Mouse (Mus musculus): ENCODE results near the gene Ntm.

Gene Ntm

GRCm38 (mm10) chr9:29389224-29389623 lies 573.7 kb downstream of the Ntm start:
- DNase-seq, result no peak

- peak; percentile 46 for DNase-seq
Observed at GRCm38 (mm10) chr9:29387136-29387535, 575.8 kb downstream of the Ntm start.

DNA sequence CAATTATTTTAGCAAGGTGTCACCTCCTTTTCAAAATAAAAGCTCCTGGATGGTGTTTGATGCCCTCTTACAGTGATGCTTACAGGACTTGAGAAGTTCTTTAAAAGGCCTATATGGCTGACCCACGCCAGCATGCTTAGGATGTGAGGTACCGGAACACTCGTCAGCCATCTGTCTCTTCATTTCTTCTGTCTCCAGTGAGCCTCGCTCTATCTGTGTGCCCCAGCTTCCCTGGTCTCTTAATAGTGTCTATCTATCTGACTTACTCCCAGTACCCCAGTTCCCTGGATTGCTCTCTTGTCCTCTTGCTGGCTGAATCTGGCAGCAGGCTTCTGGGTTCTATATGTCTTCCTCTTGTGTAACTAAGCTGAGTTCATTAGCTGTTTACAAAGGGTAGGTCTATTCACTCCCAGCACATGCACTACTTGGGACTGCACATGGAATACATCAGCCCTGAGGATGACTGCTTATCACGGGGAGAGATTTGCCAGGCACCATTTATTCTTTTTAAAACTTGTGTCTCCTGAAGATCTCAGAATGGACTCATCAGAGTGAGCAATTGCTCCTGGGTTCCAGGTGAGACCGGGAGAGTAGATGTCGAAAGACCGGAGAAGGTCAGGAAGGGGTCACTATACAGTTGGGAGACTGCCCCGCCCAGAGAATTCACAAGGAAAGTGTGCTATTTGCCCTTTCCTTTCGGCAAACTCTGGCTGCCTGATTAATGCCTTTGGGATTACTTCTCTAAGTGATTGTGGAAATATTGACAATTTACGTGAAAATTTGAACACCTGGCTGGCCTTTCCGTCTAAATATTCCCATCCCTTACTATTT lies 585.6 kb downstream of the Ntm start:
- DNase-seq, result no peak

DNA sequence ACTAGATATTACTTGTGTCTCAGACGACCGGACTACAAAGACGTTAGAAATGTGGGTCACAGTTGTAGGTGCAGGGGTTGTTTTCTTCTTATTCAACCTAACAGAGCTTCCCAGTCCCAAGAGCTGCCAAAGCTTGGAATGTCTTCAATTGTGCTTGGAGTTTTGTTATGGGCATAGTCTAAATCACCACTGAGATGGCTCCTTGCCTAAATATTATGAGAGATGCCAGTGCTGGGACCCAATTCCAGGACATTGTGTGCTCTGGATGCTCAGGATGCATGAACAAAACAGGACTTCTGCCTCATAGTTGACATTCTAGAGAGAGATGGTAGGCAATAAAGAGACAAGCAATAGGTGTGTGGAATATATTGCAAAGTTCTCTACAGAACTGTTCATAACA lies 591.6 kb downstream of the Ntm start:
- no peak for DNase-seq

DNA sequence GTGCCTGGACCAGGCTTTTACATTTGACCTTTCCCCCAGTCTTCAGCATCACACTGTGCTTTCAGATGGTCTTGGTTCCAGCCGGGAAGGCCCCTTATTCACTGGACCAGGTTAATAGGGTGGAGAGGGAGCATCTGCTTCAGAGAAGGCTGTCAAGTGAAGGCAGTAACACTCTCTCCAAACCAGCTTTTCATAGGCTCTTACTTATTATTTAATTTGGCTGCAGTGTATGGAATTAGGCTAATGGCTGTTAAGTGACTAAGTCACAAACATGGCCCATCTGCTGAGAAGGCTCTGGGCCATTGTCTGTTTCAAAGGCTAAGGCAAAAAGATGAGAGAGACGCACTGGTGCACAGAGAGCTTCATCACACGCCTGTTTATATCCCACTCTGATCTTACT lies 593.3 kb downstream of the Ntm start:
- DNase-seq, result no peak

GRCm38 (mm10) chr9:29368291-29368690 lies 594.6 kb downstream of the Ntm start:
- DNase-seq, result no peak

DNA sequence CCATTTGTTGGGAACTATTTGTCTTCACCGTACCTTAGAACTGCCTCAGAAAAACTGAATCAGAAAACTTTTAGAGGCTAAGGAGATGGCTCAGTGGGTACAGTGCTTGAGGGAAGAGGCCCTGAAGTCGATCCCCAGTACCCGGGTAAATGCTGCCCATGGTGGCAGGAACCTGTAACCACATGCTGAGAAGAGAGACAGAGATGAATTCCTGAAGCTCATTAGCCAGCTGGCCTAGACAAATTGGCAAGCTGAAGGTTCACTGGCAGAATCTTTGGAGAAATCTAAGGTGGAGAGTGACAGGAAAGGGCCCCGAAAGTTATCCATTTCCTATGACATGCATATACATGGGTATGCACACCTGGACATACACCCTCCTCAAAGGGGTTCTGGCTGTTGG lies 605.1 kb downstream of the Ntm start:
- peak; percentile 46 for DNase-seq

DNA sequence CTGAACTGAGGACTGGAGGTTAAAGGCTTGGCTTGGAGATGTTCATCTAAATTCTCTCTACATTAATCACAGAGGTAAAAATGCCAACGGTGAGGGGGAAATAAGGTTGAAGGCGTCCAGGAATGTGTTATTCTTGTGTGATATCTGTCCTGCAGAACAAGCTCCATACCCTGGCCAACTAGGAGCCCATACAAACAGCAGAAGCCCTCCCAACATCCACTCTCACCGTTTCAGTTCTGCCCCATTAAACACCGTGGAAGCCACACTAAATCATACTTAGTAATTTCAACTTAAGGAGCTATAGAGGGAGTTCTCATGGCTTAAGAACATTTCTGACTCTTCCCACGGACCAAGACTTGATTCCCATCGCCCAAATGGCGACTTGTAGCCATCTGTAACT lies 620.6 kb downstream of the Ntm start:
- DNase-seq, result no peak

GRCm38 (mm10) chr9:29341292-29341691 lies 621.6 kb downstream of the Ntm start:
- peak; percentile 66 for DNase-seq

- no peak for DNase-seq
Observed at GRCm38 (mm10) chr9:29335671-29336070, 627.3 kb downstream of the Ntm start.

GRCm38 (mm10) chr9:29332296-29333090 lies 630.4 kb downstream of the Ntm start:
- DNase-seq, result no peak

GRCm38 (mm10) chr9:29330486-29330885 lies 632.5 kb downstream of the Ntm start:
- no peak for DNase-seq

DNA sequence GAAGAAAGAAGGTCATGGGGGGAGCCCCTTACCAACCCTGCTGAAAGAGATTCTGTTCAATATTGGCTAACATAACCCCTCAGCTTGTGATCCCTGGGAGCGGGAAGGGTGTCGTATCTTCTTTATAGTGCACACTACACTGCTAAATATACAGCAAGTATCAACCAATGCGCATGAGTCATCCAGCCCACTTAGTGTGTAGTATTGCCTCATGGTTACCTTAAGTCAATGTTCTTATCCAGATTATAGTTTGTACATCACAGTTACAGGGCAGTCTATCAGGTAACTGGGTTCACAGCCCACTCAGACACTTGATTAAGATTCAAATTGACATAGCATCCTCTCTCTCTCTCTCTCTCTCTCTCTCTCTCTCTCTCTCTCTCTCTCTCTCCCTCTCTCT lies 636.7 kb downstream of the Ntm start:
- DNase-seq, result no peak

- no peak for DNase-seq
Observed at GRCm38 (mm10) chr9:29325137-29325536, 637.8 kb downstream of the Ntm start.

DNA sequence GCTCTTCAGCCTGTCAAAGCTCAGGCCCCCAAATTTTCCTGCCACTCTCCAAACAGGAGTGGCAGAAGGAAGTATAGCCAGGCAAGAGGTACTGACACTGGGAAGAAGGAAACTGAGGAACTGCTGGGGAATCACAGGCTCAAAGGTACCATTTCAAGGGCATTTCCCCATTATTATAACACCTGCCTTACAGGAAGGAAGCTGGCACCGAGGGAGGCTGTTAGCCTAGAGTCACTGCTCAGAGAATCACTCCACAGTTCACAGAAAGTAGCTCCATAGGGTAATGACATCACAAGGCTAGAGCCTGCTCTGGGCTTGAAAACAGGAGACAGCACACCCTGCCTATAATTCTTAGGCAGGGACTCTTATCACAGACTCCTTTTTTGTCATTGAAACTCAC lies 643.7 kb downstream of the Ntm start:
- DNase-seq, result no peak

GRCm38 (mm10) chr9:29318676-29319162 lies 644.2 kb downstream of the Ntm start:
- no peak for DNase-seq

DNA sequence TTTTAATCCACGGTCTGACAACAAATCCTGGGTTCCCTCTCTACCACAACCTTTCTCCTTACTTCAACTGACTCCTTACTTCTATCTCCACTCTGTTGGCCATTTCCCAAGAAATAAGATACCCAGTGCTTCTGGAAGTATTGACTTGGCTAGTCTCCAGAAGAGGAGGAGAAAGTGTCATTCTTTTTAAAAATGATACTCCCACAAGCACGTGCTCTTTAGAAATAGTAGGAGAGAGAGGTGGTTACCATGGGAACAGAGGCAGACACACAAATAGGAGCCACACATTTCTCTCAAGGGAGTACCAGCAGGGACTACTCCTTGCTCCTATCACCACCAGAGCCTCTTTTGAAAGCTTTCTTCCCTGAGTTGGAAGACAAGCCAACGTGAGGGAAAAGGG lies 645.3 kb downstream of the Ntm start:
- DNase-seq, result no peak

DNA sequence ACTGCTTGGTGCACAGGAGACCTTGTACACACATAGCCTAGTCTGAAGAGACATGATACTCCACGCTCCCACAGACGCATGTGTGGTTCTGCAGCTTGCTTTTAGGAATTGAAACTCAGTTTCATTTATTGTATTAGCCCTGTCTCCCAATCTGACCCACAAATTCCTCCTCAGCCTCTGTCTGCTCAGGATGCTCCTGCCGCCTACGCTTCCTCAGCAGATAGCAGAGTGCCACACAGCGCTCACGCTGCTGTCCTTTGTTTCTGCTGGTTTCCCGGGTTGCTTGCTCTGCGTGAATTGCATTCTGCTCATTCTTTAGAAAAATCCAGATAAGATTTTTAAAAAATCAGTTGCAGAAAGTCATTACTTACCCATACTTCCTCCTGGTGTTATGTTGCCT lies 647.1 kb downstream of the Ntm start:
- no peak for DNase-seq

GRCm38 (mm10) chr9:29306961-29307360 lies 656.0 kb downstream of the Ntm start:
- peak; percentile 41 for DNase-seq

GRCm38 (mm10) chr9:29298340-29298739 lies 664.6 kb downstream of the Ntm start:
- DNase-seq, result peak; percentile 46

- DNase-seq, result no peak
Observed at GRCm38 (mm10) chr9:29296752-29297151, 666.2 kb downstream of the Ntm start.

- DNase-seq, result no peak
Observed at GRCm38 (mm10) chr9:29288003-29288704, 674.8 kb downstream of the Ntm start.

DNA sequence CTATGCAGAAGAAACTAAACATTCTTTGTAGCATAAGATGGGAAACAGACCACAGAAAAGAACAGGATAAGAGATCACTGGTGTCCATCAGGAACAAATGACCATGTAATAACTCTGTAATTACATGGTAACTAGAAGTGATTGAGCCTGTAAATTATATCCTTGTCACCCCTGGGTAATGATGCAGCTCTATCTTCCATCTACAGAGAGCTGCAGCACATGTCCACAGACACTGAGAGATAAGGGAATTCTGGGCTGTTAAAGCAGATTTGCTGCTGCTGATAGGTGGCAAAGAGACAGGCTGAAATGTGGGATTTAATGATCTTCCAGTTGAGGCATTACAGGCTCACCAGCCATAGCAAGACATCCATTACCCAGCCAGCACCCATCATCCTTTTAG lies 677.8 kb downstream of the Ntm start:
- DNase-seq, result no peak

All from cerebellum, adult 11 months (tissue).